Mouse (Mus musculus): ENCODE data around the gene Zfp870.

- TF ChIP-seq FLI1 (IDR thresholded peaks at IDR 0.05; ENCODE audit: low read length) (no peak), GATA1 (IDR thresholded peaks at IDR 0.05; ENCODE audit: borderline replicate concordance, low read length) (no peak)
Observed at GRCm38 (mm10) chr17:32916075-32916474, 24.6 kb upstream of the Zfp870 start.

Measured in megakaryocyte, embryonic 14.5 days (primary cell).